Mouse (Mus musculus) heart, embryonic 15.5 days (tissue): ENCODE measurements around the gene Kars. TPM values are rescaled to one million over a fixed set of nuclear protein-coding genes. Genes with fewer than 3 reads are reported as not detected.
A peak's percentile ranks its signal among the peaks of the same experiment; 100 is the strongest.

Experiments
- ATAC-seq: fragments of 200-750 bp; cut with Nextera tagmentation; replicated peaks from 2 replicates; pipeline ENCODE4 v1.8.0; 2017; ENCODE audit warnings: low read depth, moderate TSS enrichment; ENCODE audit not compliant: insufficient number of reproducible peaks, insufficient read depth, low FRiP score
- H3K27ac ChIP-seq: fragments of 300-500 bp; sonication (generic); 2 replicates; pipeline ENCODE4 v1.5.1; 2015; ENCODE audit warnings: mild to moderate bottlenecking, inconsistent platforms
- H3K27me3 ChIP-seq: fragments of 300-500 bp; sonication (generic); 2 replicates; pipeline ENCODE4 v1.6.1; 2015; ENCODE audit warnings: inconsistent platforms
- H3K36me3 ChIP-seq: fragments of 300-500 bp; sonication (generic); 2 replicates; pipeline ENCODE4 v1.6.1; 2015; ENCODE audit warnings: mild to moderate bottlenecking, inconsistent platforms
- H3K4me1 ChIP-seq: fragments of 300-500 bp; sonication (generic); replicated peaks from 2 replicates; pipeline ENCODE4 v1.6.1; 2015; ENCODE audit warnings: inconsistent platforms
- H3K4me2 ChIP-seq: fragments of 300-500 bp; sonication (generic); 2 replicates; pipeline ENCODE4 v1.6.1; 2015; ENCODE audit warnings: inconsistent platforms, mild to moderate bottlenecking, moderate library complexity
- H3K4me3 ChIP-seq: fragments of 300-500 bp; sonication (generic); 2 replicates; pipeline ENCODE4 v1.5.1; 2015; ENCODE audit warnings: mild to moderate bottlenecking, inconsistent platforms
- H3K9ac ChIP-seq: fragments of 300-500 bp; sonication (generic); 2 replicates; pipeline ENCODE4 v1.6.1; 2015; ENCODE audit warnings: mild to moderate bottlenecking, inconsistent platforms
- H3K9me3 ChIP-seq: fragments of 300-500 bp; sonication (generic); replicated peaks from 2 replicates; pipeline ENCODE4 v1.6.1; 2016; ENCODE audit warnings: inconsistent platforms
- WGBS: fragments of 180-500 bp; shearing (Covaris S2); methylation state at CpG from one replicate; pipeline ENCODE4 v1.1.7; 2015; ENCODE audit warnings: mixed read lengths; 5-methylcytosine and 5-hydroxymethylcytosine counted together
- polyA plus RNA-seq: library from polyadenylated mRNA; unstranded; fragments of >200 nt; fragmentation: Nextera tagmentation; extraction: Ambion mirVana; gene quantifications from 2 replicates; pipeline ENCODE4 v1.2.1, GENCODE M21; 2015

Kars gene
- polyA plus RNA-seq, 1 experiment from 2014 or later: 114 TPM

DNA sequence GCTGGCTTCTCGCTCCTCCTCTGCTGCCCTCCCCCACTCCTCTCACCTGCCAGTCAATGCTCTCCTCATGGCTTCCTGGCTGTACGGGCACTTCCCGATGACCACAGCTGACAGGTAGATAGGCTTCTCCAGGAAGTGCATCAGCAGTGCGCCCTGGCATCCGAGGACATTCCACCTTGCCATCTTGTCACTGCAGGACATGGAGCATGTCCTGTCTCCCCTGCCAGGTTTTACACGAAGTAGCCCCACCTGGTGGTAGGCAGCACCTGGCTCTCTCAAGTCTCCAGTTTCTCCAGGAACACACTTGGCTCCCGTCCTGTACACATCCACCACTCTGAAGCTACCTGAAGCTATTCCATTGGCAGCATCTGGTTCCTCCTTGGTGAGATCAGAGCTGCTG, 29.0 kb downstream of the Kars start:
- ATAC-seq: no peak
- peaks cover 11% of the 10 kb centered on the region; the same call in 1 of the 2 replicates for H3K36me3 ChIP-seq

DNA sequence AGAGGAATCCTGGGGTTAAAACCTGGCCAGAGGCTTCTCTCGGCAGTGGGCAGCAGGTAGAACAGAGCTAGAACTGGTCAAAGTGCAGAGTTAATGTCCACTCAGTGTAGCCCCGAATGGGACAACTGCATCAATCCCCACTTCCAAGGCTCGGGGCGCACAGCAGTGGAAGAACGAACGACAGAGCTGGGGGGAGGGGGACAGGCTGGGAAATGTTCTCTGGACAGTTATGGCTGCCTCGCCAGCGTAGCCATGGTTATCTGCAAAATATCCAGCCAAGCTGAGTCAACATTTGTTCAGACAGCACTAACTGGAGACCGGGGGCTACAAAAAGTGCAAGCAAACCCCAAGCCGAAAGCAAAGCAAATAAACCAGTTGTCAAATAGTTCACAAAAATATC, 33.0 kb downstream of the Kars start:
- H3K4me2 ChIP-seq: no peak overlapping the region
- H3K27me3 ChIP-seq: no peaks in the 10 kb centered on the region
- H3K27ac ChIP-seq: no peak overlapping the region
- no peak overlapping the region for H3K4me3 ChIP-seq
- peaks cover 20% of the 10 kb centered on the region for H3K36me3 ChIP-seq
- no peaks in the 10 kb centered on the region for H3K9me3 ChIP-seq
- no peak for ATAC-seq
- H3K9ac ChIP-seq: no peak overlapping the region
- H3K4me1 ChIP-seq: no peaks in the 10 kb centered on the region
- WGBS: 70% methylated on average over 10 of the region's 10 CpGs

More for the DNA sequence above, 29.0 kb downstream of the Kars start:
- Histone ChIP-seq H3K27ac (no peak overlapping the region), H3K27me3 (no peaks in the 10 kb centered on the region), H3K9me3 (no peaks in the 10 kb centered on the region), H3K4me2 (no peak overlapping the region), H3K4me3 (no peak overlapping the region), H3K4me1 (peaks cover 10% of the 10 kb centered on the region; the same call in 1 of the 2 replicates), H3K9ac (no peak overlapping the region)
- 74% methylated on average over 7 of the region's 7 CpGs for WGBS

DNA sequence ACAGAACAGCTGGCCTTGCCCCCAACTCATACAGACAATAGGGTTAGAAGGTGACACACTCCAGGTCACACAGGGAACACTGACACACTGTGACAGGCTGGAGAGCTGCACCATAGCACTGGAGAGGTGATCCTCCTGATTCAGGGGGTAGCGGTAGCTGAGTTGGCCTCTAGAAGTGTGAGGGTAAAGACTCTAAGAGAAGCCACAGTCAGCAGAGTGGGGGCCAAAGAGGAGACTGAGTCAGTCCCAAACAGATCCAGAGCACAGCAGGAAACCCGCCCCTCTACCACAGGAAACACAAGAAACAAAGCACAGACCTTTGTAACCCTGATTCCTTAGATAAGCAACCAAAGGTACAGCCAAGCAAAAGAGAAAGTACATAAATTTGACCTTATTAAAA, 34.8 kb downstream of the Kars start:
- Histone ChIP-seq H3K4me1 (no peaks in the 10 kb centered on the region), H3K9me3 (no peaks in the 10 kb centered on the region), H3K27ac (no peak overlapping the region), H3K27me3 (no peaks in the 10 kb centered on the region), H3K36me3 (peaks cover 18% of the 10 kb centered on the region), H3K9ac (no peak overlapping the region), H3K4me3 (no peak overlapping the region), H3K4me2 (no peak overlapping the region)
- WGBS: 68% methylated on average over 2 of the region's 2 CpGs
- ATAC-seq: no peak

DNA sequence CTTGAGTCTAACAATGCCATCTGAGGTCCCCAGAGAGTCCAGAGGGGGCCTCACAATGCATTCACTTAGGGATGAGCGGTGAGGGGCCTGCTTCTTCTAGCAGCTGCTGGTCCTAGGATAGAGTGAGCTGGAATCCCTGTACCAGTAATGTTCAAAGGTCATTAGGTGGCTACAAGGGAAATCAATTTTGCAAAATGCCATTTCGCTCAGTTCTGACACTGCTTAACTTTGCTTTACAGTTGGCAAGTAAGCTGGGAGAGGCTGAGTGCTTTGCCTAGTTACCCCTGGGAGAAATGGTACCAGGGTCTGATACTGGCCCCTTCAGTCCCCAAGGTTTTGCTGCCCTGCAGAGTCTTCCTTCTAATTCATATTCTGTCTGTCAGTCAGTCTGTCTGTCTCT, 35.4 kb downstream of the Kars start:
- H3K27me3 ChIP-seq: no peaks in the 10 kb centered on the region
- no peak overlapping the region for H3K4me3 ChIP-seq
- ATAC-seq: no peak
- no peaks in the 10 kb centered on the region for H3K4me1 ChIP-seq
- peaks cover 18% of the 10 kb centered on the region for H3K36me3 ChIP-seq
- H3K27ac ChIP-seq: no peak overlapping the region
- no peak overlapping the region for H3K4me2 ChIP-seq
- no peak overlapping the region for H3K9ac ChIP-seq
- no peaks in the 10 kb centered on the region for H3K9me3 ChIP-seq
- WGBS: 96% methylated on average over 2 of the region's 2 CpGs

DNA sequence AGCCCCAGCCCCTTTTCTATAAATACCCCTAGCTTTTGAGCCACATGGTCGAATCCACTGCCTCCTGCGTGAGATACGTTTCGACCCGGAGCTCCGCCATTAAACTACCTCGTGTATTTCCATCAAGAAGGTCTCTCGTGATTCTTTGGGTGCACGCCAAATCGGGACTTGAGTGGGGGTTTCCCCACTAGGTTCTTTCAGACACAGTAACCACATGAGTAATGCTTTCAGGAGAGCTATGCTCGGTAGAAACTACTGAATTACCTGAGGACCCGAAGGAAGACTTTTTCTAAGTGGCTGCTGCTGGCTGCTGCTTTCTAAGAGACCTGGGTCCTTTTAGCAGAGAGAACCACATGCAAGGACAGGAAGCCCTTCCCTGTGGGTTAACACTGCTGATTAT, 37.0 kb downstream of the Kars start:
- WGBS: 94% methylated on average over 12 of the region's 12 CpGs
- H3K9me3 ChIP-seq: no peaks in the 10 kb centered on the region
- peaks cover 18% of the 10 kb centered on the region for H3K36me3 ChIP-seq
- H3K4me3 ChIP-seq: no peak overlapping the region
- no peak overlapping the region for H3K4me2 ChIP-seq
- no peak for ATAC-seq
- H3K27me3 ChIP-seq: no peaks in the 10 kb centered on the region
- H3K27ac ChIP-seq: no peak overlapping the region
- no peaks in the 10 kb centered on the region for H3K4me1 ChIP-seq
- H3K9ac ChIP-seq: no peak overlapping the region

DNA sequence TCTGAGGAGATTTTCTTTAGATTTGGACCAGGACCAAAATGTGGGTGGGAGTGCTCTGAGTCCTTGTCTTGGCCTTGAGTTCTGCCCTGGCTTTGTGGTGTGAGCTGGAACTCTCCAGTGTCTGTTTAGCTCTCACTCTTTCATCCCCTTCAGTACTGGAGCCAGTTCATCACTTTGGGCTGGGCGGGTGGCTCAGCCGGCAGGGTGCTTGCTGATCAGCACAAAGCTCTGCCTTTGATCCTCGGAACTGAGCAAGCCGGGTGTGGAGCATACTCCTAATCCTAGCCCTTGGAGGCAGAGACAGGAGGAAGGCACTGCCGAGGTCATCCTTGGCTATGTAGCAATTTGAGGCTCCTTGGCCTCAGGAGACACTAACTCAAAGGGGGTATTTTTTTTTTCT, 42.1 kb downstream of the Kars start:
- H3K27ac ChIP-seq: no peak overlapping the region
- H3K4me3 ChIP-seq: no peak overlapping the region
- no peak overlapping the region for H3K9ac ChIP-seq
- H3K4me1 ChIP-seq: no peaks in the 10 kb centered on the region
- H3K9me3 ChIP-seq: no peaks in the 10 kb centered on the region
- 55% methylated on average over 5 of the region's 5 CpGs for WGBS
- no peak for ATAC-seq
- peaks cover 8% of the 10 kb centered on the region for H3K36me3 ChIP-seq
- no peaks in the 10 kb centered on the region for H3K27me3 ChIP-seq
- H3K4me2 ChIP-seq: no peak overlapping the region

DNA sequence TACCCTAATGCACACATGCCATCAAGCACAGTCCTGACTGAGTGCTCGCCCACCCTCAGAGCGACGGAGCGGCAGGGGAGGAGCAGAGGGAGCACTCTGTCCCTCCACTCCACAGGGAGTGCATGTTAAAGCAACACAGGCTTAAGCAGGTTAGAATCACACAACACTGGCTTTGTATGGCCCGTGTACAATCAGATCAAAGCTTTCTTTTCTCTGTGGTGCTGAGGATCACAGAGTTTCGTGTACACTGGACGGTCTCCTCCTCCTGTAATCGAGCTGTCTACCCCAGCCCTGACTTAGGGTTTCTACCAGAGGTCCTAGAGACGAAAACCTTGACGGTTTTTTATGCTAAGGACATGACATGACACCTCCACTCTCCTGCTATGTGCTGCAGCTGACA, 42.6 kb downstream of the Kars start:
- Histone ChIP-seq H3K4me1 (no peaks in the 10 kb centered on the region), H3K27me3 (no peaks in the 10 kb centered on the region), H3K27ac (no peak overlapping the region), H3K9me3 (no peaks in the 10 kb centered on the region), H3K9ac (no peak overlapping the region), H3K36me3 (peaks cover 5% of the 10 kb centered on the region), H3K4me3 (no peak overlapping the region), H3K4me2 (no peak overlapping the region)
- WGBS: 85% methylated on average over 10 of the region's 10 CpGs
- ATAC-seq: no peak

DNA sequence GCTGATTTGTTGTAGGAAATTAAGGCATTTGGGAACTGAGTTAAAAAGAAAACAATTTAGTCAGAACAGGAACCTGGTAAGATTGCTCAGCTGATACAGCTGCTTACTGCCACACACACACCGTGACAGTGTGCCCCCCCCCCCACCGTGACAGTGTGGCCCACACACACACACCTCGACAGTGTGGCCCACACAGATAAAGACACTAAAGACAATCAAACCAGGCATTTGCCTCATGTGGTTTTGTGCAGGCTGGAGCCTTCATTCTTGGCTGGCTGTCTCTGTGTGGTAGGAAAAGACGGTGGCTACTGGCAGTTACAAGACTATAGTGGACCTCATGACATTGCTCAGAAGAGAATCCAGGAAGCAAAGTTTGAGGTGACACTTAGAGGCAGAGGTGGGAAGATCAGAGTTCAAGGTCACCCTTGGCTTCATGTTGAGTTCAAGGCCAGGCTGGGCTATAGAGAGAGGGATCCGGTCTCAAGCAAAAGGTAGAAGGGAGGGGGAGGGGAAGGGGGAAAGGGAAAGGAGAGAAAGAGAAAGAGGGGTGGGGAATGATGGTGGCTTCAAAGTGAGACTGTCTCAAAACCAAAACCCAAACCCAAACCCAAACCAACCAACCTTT, 43.8 kb downstream of the Kars start:
- Histone ChIP-seq H3K9me3 (no peaks in the 10 kb centered on the region), H3K36me3 (no peaks in the 10 kb centered on the region; the same call in 1 of the 2 replicates), H3K27me3 (no peaks in the 10 kb centered on the region), H3K4me3 (no peak overlapping the region), H3K9ac (no peak overlapping the region), H3K4me2 (no peak overlapping the region), H3K27ac (no peak overlapping the region), H3K4me1 (peaks cover 11% of the 10 kb centered on the region)
- 78% methylated on average over 5 of the region's 5 CpGs for WGBS
- no peak for ATAC-seq

DNA sequence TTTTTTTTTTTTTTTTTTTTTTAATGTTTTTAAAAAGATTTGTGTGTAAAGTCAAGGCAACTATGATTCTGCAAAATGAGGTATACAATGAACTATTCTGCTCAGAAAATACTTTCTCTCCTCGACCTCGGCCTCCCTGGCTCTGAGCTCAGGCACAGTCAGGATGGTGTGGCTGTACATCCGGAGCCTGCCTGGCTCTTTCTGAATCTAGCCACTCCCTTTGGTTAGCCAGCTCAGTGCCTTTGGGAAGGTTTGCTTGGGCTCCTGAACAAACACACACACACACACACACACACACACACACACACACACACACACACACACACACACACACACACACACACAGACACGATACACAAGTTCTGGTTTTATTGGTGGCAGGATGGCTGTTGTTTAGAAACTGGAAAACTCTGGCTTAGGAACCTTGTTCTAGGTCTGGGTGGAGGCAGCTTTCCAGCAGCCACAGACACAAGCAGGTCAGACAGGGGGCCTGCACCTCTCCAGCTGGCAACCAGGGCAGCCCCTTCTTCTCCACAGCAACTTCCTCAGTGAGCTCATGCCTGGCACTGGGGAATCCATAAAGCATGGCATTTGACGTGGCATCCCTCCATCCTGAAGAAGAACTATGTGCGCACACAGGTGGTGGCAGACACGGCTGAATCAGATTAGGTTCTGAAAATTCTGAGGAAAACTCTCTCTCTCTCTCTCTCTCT, 46.1 kb downstream of the Kars start:
- H3K4me3 ChIP-seq: no peak overlapping the region
- no peaks in the 10 kb centered on the region; the same call in 1 of the 2 replicates for H3K36me3 ChIP-seq
- peaks cover 13% of the 10 kb centered on the region for H3K4me1 ChIP-seq
- no peaks in the 10 kb centered on the region for H3K9me3 ChIP-seq
- 74% methylated on average over 7 of the region's 7 CpGs for WGBS
- H3K9ac ChIP-seq: no peak overlapping the region
- no peaks in the 10 kb centered on the region for H3K27me3 ChIP-seq
- H3K27ac ChIP-seq: no peak overlapping the region
- ATAC-seq: no peak
- no peak overlapping the region for H3K4me2 ChIP-seq

DNA sequence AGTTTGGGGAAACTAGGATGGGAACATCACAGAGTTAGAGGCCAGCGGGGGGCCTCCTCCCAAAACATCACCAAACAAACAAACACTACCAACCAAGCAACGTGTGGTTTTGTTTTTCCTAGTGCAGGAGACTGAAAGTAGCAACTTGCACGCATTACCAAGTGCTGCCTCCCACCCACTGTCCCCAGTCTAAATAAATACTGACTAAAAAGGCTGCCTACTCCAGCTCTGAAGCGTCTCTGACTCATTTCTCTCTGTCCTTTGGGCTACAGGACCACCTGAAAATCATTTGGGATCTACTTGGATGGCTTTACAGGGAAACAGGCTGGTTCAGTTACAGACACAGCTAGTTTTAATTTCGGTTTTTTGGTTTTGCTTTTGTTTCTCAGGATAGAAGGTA, 46.8 kb downstream of the Kars start:
- WGBS: 63% methylated on average over 5 of the region's 5 CpGs
- H3K27ac ChIP-seq: no peak overlapping the region
- ATAC-seq: no peak
- H3K27me3 ChIP-seq: no peaks in the 10 kb centered on the region
- H3K9ac ChIP-seq: no peak overlapping the region
- no peak overlapping the region for H3K4me3 ChIP-seq
- H3K4me1 ChIP-seq: peaks cover 13% of the 10 kb centered on the region
- no peak overlapping the region for H3K4me2 ChIP-seq
- no peaks in the 10 kb centered on the region for H3K9me3 ChIP-seq
- no peaks in the 10 kb centered on the region; the same call in 1 of the 2 replicates for H3K36me3 ChIP-seq

DNA sequence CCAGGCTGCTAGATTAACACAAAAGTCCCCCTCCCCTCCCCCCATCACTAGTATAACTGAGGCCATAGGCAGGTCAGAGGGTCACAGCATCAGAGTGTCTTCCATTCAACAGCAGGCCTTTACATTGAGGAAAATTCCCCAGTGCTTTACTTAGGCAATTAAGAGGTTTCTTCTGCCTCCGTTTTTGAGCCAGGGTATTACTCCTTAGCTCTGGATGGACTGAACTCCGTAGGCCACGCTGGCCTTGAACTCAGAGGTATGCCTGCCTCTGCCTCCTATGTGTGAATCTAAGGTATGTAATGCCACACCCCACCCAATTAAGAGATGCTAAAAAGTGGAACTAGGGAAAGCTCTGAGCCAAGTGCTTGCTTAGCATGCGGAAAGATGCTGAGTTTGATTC, 47.6 kb downstream of the Kars start:
- Histone ChIP-seq H3K27ac (no peak overlapping the region), H3K4me1 (peaks cover 13% of the 10 kb centered on the region)
- WGBS: 90% methylated on average over 4 of the region's 4 CpGs

DNA sequence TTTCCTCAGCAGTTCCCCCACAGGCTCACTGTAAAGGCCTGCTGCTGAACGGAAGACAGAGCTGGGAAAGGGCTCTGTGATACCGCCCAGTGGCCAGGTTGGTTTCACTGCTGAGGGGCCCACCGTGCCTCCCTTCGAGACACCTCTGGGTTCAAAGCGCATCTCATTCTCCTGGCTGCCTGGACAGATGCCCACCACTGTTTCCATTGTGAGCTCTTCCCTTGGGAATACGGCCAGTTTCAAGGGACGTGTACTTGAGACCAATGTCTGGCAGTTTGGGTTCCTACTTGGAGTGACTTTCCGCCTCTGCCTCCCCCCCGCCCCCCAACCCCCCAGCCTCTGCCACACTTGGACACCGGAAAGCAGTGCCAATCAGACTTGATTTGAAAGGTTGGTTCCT, 48.0 kb downstream of the Kars start:
- no peak for ATAC-seq

More for the DNA sequence above, 47.6 kb downstream of the Kars start:
- no peak overlapping the region for H3K4me2 ChIP-seq
- H3K9ac ChIP-seq: no peak overlapping the region
- no peak for ATAC-seq
- no peaks in the 10 kb centered on the region for H3K9me3 ChIP-seq
- H3K27me3 ChIP-seq: no peaks in the 10 kb centered on the region
- H3K4me3 ChIP-seq: no peak overlapping the region
- no peaks in the 10 kb centered on the region; the same call in 1 of the 2 replicates for H3K36me3 ChIP-seq

More for the DNA sequence above, 48.0 kb downstream of the Kars start:
- WGBS: 46% methylated on average over 10 of the region's 10 CpGs
- H3K27me3 ChIP-seq: no peaks in the 10 kb centered on the region
- no peaks in the 10 kb centered on the region; the same call in 1 of the 2 replicates for H3K36me3 ChIP-seq
- H3K4me1 ChIP-seq: peaks cover 13% of the 10 kb centered on the region
- no peaks in the 10 kb centered on the region for H3K9me3 ChIP-seq
- peak overlapping the region; percentile 20; the same call in 1 of the 2 replicates for H3K4me2 ChIP-seq
- no peak overlapping the region for H3K4me3 ChIP-seq
- H3K27ac ChIP-seq: peak overlapping the region; percentile 63
- no peak overlapping the region for H3K9ac ChIP-seq
